Mouse (Mus musculus) limb, embryonic 11.5 days (tissue): ENCODE data around the gene Trabd2b. TPM values are rescaled to one million over a fixed set of nuclear protein-coding genes. Genes with fewer than 3 reads are reported as not detected.
A peak's percentile ranks its signal among the peaks of the same experiment; 100 is the strongest.

Experiments used
- ATAC-seq: fragments of 200-750 bp; cut with Nextera tagmentation; 2 replicates; pipeline ENCODE4 v1.8.0; 2017; ENCODE audit warnings: low read depth; ENCODE audit not compliant: insufficient number of reproducible peaks, low FRiP score, low TSS enrichment
- DNase-seq: peaks from one replicate; pipeline ENCODE4 v3.0.0-alpha.2; 2015; ENCODE audit warnings: low spot score
- H3K27ac ChIP-seq: fragments of 300-500 bp; sonication (generic); replicated peaks from 2 replicates; pipeline ENCODE4 v1.5.1; 2014; ENCODE audit warnings: low read depth, mild to moderate bottlenecking, low read length
- H3K27me3 ChIP-seq: fragments of 300-500 bp; sonication (generic); 2 replicates; pipeline ENCODE4 v1.6.1; 2014; ENCODE audit warnings: mild to moderate bottlenecking, low read length, mixed read lengths; ENCODE audit not compliant: control insufficient read depth, insufficient read depth
- H3K36me3 ChIP-seq: fragments of 300-500 bp; sonication (generic); 2 replicates; pipeline ENCODE4 v1.6.1; 2014; ENCODE audit warnings: mild to moderate bottlenecking, low read length, moderate library complexity, mixed read lengths; ENCODE audit not compliant: control insufficient read depth, insufficient read depth
- H3K4me1 ChIP-seq: fragments of 300-500 bp; sonication (generic); 2 replicates; pipeline ENCODE4 v1.6.1; 2014; ENCODE audit warnings: low read length, mixed read lengths; ENCODE audit not compliant: control insufficient read depth, insufficient read depth
- H3K4me2 ChIP-seq: fragments of 300-500 bp; sonication (generic); 2 replicates; pipeline ENCODE4 v1.6.1; 2014; ENCODE audit warnings: low read depth, mild to moderate bottlenecking, moderate library complexity; ENCODE audit not compliant: severe bottlenecking
- H3K4me3 ChIP-seq: fragments of 300-500 bp; sonication (generic); 2 replicates; pipeline ENCODE4 v1.5.1; 2014; ENCODE audit warnings: low read depth, low read length
- H3K9ac ChIP-seq: fragments of 300-500 bp; sonication (generic); 2 replicates; pipeline ENCODE4 v1.6.1; 2014; ENCODE audit warnings: mild to moderate bottlenecking, low read length
- H3K9me3 ChIP-seq: fragments of 300-500 bp; sonication (generic); 2 replicates; pipeline ENCODE4 v1.6.1; 2016; ENCODE audit warnings: low read length; ENCODE audit not compliant: control insufficient read depth
- WGBS: fragments of 180-500 bp; shearing (Covaris S2); extraction: QIAGEN DNeasy Blood & Tissue Kit; methylation state at CpG from one replicate; pipeline ENCODE4 v1.1.7; 2014; 5-methylcytosine and 5-hydroxymethylcytosine counted together
- polyA plus RNA-seq: library from polyadenylated mRNA; unstranded; fragments of >200 nt; fragmentation: Nextera tagmentation; extraction: Ambion mirVana; gene quantifications from 2 replicates; pipeline ENCODE4 v1.2.1, GENCODE M21; 2014

The Trabd2b gene
- polyA plus RNA-seq, 1 experiment from 2014 or later: 0.33 TPM

DNA sequence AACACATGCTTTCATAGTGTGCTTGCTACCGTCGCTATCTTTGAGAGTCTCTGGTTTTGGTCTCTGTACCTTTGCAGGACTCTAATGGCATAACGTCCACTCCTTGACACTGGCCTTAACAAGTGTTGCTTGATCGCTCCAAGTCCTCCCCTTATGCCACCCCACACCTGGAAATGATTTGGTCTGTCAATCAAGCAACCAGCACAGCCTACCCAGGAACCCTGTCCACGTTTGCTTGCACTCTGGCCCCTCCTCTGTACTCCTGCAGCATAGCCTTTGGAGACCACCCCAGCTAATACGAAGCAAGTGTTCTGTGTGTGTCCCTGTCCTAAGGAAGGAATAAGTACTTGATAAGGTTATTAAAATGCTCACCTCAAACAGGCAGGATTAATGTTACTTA is 161.1 kb downstream of the Trabd2b start:
- no peaks in the 10 kb centered on the region for H3K36me3 ChIP-seq
- peaks cover 41% of the 10 kb centered on the region for H3K27me3 ChIP-seq
- H3K9ac ChIP-seq: no peak overlapping the region
- ATAC-seq: peak; percentile 69; the same call in 1 of the 2 replicates
- DNase-seq: peak; percentile 79
- no peak overlapping the region for H3K4me3 ChIP-seq
- H3K4me2 ChIP-seq: no peak overlapping the region
- WGBS: 9% methylated on average over 6 of the region's 6 CpGs
- peaks cover 21% of the 10 kb centered on the region for H3K4me1 ChIP-seq
- no peak overlapping the region for H3K27ac ChIP-seq
- H3K9me3 ChIP-seq: no peaks in the 10 kb centered on the region

DNA sequence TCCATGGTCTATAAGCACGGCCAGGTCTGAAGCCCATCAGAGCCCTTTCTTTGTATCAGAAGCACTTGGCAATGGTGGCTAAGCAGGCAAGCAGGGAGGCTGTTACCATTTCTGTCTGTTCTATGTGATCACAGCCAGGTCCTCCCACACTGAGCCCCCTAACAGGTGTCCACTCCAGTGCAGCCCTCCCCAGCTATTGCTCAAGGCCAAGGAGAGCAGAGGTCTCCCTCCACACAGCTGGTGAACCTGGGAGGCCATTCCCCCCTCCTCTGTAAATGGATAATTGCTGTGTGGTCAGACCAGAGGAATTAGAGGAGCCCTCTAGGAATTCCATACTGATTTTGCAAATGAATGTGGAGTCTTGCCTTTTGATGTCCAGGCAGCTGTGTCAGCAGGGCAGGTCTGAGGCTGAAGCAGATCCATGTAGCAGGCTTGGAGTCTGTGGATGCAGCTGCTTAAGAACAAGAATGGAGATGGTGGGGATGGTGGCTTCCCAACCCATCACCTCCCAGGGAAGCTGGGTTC is 161.6 kb downstream of the Trabd2b start:
- ATAC-seq (no peak), DNase-seq (no peak)
- peaks cover 21% of the 10 kb centered on the region for H3K4me1 ChIP-seq
- peaks cover 36% of the 10 kb centered on the region for H3K27me3 ChIP-seq
- no peak overlapping the region for H3K27ac ChIP-seq
- H3K4me2 ChIP-seq: no peak overlapping the region
- no peaks in the 10 kb centered on the region for H3K36me3 ChIP-seq
- no peak overlapping the region for H3K4me3 ChIP-seq
- H3K9me3 ChIP-seq: no peaks in the 10 kb centered on the region
- no peak overlapping the region for H3K9ac ChIP-seq
- 68% methylated on average over 1 of the region's 1 CpGs for WGBS

DNA sequence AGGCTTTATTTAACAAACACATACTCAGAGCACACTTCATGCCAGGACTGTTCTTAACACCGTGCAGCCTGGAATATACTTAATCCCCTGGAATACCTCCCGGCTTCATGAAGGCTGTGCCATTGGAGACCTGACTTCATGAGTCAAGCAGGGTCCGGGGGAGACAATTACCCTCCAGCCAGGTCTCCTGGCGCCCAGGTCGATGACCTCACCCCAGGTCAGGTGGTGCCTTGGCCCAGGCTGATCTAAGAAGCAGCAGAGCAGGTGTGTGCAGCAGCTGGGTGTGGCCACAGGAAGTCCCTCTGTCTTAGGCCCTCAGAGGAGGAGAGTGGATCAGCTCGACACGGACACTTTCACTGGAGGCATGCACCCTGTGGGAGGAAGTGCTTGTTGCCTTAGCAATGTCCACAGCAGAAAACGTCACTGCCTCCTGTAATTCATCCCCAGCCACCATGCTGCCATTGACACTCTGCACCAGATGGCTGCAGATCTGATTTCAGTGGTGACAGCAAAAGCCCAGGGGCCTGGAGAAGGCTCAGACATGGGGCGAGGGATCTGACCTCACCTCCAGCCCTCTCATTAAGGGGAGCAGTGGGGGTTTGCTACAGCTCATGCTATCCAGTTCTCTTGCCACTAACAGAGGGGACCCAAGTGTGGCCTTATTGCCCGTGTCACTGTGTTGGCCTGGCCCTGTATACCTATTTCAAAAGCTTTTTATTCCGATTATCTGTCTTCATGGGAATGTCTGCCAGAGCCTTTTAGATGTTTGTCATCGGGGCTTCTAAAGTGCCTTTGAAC is 171.8 kb downstream of the Trabd2b start:
- H3K9me3 ChIP-seq: no peaks in the 10 kb centered on the region
- H3K4me2 ChIP-seq: no peak overlapping the region
- H3K4me1 ChIP-seq: peaks cover 10% of the 10 kb centered on the region
- H3K36me3 ChIP-seq: no peaks in the 10 kb centered on the region
- H3K27ac ChIP-seq: no peak overlapping the region
- WGBS: 33% methylated on average over 12 of the region's 12 CpGs
- ATAC-seq (0 out of 2 replicates have a peak, but pooled peaks have one; percentile 46), DNase-seq (peak; percentile 41)
- H3K9ac ChIP-seq: no peak overlapping the region
- H3K4me3 ChIP-seq: no peak overlapping the region
- no peaks in the 10 kb centered on the region for H3K27me3 ChIP-seq

GRCm38 (mm10) chr4:114583546-114584144 is 177.1 kb downstream of the Trabd2b start:
- Histone ChIP-seq H3K4me1 (peaks cover 6% of the 10 kb centered on the region; the same call in 1 of the 2 replicates), H3K27ac (no peak overlapping the region), H3K9me3 (no peaks in the 10 kb centered on the region), H3K36me3 (no peaks in the 10 kb centered on the region), H3K27me3 (no peaks in the 10 kb centered on the region), H3K4me2 (no peak overlapping the region), H3K9ac (no peak overlapping the region), H3K4me3 (no peak overlapping the region)
- ATAC-seq (no peak), DNase-seq (no peak)
- WGBS: 85% methylated on average over 2 of the region's 2 CpGs

GRCm38 (mm10) chr4:114584686-114585085 is 178.2 kb downstream of the Trabd2b start:
- Histone ChIP-seq H3K9me3 (no peaks in the 10 kb centered on the region), H3K4me2 (no peak overlapping the region), H3K27ac (no peak overlapping the region), H3K36me3 (no peaks in the 10 kb centered on the region), H3K9ac (no peak overlapping the region), H3K4me3 (no peak overlapping the region), H3K27me3 (no peaks in the 10 kb centered on the region), H3K4me1 (no peaks in the 10 kb centered on the region)
- 70% methylated on average over 1 of the region's 1 CpGs for WGBS
- DNase-seq (no peak), ATAC-seq (no peak)

- ATAC-seq: peak; percentile 69
- no peaks in the 10 kb centered on the region for H3K36me3 ChIP-seq
- 33% methylated on average over 13 of the region's 13 CpGs for WGBS
- peaks cover 6% of the 10 kb centered on the region; the same call in 1 of the 2 replicates for H3K27me3 ChIP-seq
- peaks cover 13% of the 10 kb centered on the region for H3K4me1 ChIP-seq
- no peak overlapping the region for H3K27ac ChIP-seq
- no peak overlapping the region; the same call in 1 of the 2 replicates for H3K9ac ChIP-seq
- DNase-seq: peak; percentile 77
- peak overlapping the region; percentile 24; the same call in 1 of the 2 replicates for H3K4me2 ChIP-seq
- H3K4me3 ChIP-seq: no peak overlapping the region
- H3K9me3 ChIP-seq: no peaks in the 10 kb centered on the region
These were observed 187.2 kb downstream of the Trabd2b start for GRCm38 (mm10) chr4:114593554-114594215.

- no peak overlapping the region for H3K27ac ChIP-seq
- H3K4me2 ChIP-seq: no peak overlapping the region
- no peaks in the 10 kb centered on the region for H3K36me3 ChIP-seq
- no peak overlapping the region for H3K4me3 ChIP-seq
- H3K9me3 ChIP-seq: no peaks in the 10 kb centered on the region
- H3K9ac ChIP-seq: no peak overlapping the region
- DNase-seq (no peak), ATAC-seq (no peak)
- 61% methylated on average over 2 of the region's 2 CpGs for WGBS
- H3K4me1 ChIP-seq: peaks cover 13% of the 10 kb centered on the region
- peaks cover 8% of the 10 kb centered on the region; the same call in 1 of the 2 replicates for H3K27me3 ChIP-seq
These were observed 188.7 kb downstream of the Trabd2b start for GRCm38 (mm10) chr4:114595188-114595701.

DNA sequence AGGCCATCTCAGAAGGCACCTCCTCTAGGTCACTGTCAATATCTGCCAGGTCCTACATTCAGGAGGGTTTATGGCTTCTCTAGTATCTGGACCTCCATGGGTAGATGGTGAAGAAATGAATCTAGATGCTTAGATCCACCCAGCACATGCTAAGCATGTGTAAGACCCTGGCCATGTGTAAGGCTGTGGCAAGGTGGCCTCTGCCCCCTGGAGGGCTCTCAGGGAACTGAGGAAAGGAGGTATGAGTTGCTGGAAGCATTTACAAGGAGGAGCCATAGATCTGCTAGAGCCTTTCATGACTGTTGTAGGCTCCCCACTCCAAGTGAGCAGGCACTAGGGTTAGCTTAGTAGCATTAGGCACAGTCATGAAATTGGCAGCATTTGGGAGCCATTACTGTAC is 192.6 kb downstream of the Trabd2b start:
- ATAC-seq (no peak), DNase-seq (peak; percentile 70)
- Histone ChIP-seq H3K36me3 (no peaks in the 10 kb centered on the region), H3K9ac (no peak overlapping the region), H3K4me3 (no peak overlapping the region), H3K4me1 (peaks cover 7% of the 10 kb centered on the region; the same call in 1 of the 2 replicates), H3K4me2 (no peak overlapping the region), H3K9me3 (no peaks in the 10 kb centered on the region), H3K27me3 (peaks cover 12% of the 10 kb centered on the region), H3K27ac (no peak overlapping the region)
